Mouse (Mus musculus): ENCODE measurements around the gene Acp4. TPM values are rescaled to one million over a fixed set of nuclear protein-coding genes. Genes with fewer than 3 reads are reported as not detected.
"Not testable (repeated sequence)": the region's sequence is repeated elsewhere in the genome, so short reads cannot be mapped to it uniquely, and the experiment has no call there.

Gene Acp4
- total and polyA plus RNA-seq, 3 experiments, result 0.57 TPM; not detected in 2

GRCm38 (mm10) chr7:44215645-44216044 is 41.5 kb downstream of the Acp4 start, which contains the start of gene Klk1b5:
Gene Klk1b5, plus strand, starts transcription at chr7:44215945.
- no peaks in the 10 kb centered on the region for H3K36me3 ChIP-seq (replicated peaks in 1 of 2; ENCODE audit: control insufficient read depth in 1 of 2, insufficient read depth in 1 of 2, low read length in 1 of 2)
- no peak within 1 kb of the TSS for H3K4me2 ChIP-seq (ENCODE audit: insufficient read depth, low read depth, poor library complexity, severe bottlenecking)
- no peak within 1 kb of the TSS for H3K27ac ChIP-seq (ENCODE audit: insufficient read depth, low read depth)
- TF ChIP-seq E2F4 (IDR thresholded peaks at IDR 0.05; ENCODE audit: insufficient replicate concordance, low read depth, low read length) (no peak), POLR2A (IDR thresholded peaks at IDR 0.05; ENCODE audit: low read depth, low read length) (no peak), ZMIZ1 (IDR thresholded peaks at IDR 0.05; ENCODE audit: low read depth, low read length) (no peak), SIN3A (IDR thresholded peaks at IDR 0.05; ENCODE audit: low read length) (no peak), NELFE (IDR thresholded peaks at IDR 0.05; ENCODE audit: low read depth, low read length) (no peak), POLR2AphosphoS2 (IDR thresholded peaks at IDR 0.05; ENCODE audit: low read depth, low read length) (no peak), USF1 (IDR thresholded peaks at IDR 0.05; ENCODE audit: low read depth, low read length) (no peak), MXI1 (IDR thresholded peaks at IDR 0.05; ENCODE audit: low read depth, low read length) (no peak), MEF2A (IDR thresholded peaks at IDR 0.05; ENCODE audit: borderline replicate concordance, low read depth, low read length) (no peak), PAX5 (IDR thresholded peaks at IDR 0.05; ENCODE audit: low read length) (no peak), SMC3 (IDR thresholded peaks at IDR 0.05; ENCODE audit: low read depth, low read length) (no peak), ZKSCAN1 (IDR thresholded peaks at IDR 0.05; ENCODE audit: borderline replicate concordance, low read depth, low read length) (no peak), GABPA (IDR thresholded peaks at IDR 0.05; ENCODE audit: insufficient replicate concordance, low read depth, low read length) (no peak)
- H3K79me2 ChIP-seq (replicated peaks; ENCODE audit: control insufficient read depth, extremely low read depth, insufficient read depth, poor library complexity, severe bottlenecking), result no peaks in the 10 kb centered on the region
- H3K9ac ChIP-seq (ENCODE audit: insufficient read depth, low read depth), result no peak within 1 kb of the TSS
- peaks cover 55% of the 10 kb centered on the region for H3K27me3 ChIP-seq (replicated peaks)
- no peaks in the 10 kb centered on the region for H3K9me3 ChIP-seq (replicated peaks; ENCODE audit: low read length)
- dilution Hi-C loops (cut with MboI; ENCODE audit: extremely low pct_ligation_motif_present, extremely low pct_unique_long_range_greater_than_20kb, low sequenced_read_pairs), result no loop called here
- DNase-seq (ENCODE audit: extremely low read depth), result no peak
- in situ Hi-C loops (cut with MboI; ENCODE audit: low pct_ligation_motif_present, low pct_unique_long_range_greater_than_20kb, low sequenced_read_pairs), result no loop called here
- H3K4me3 ChIP-seq (replicated peaks in 1 of 3; ENCODE audit: low read depth in 2 of 3, low read length in 2 of 3, poor library complexity in 1 of 3), result no peak within 1 kb of the TSS
- H3K4me1 ChIP-seq (ENCODE audit: control insufficient read depth in 1 of 2, insufficient read depth in 2 of 2), result peaks cover 0 to 8% of the 10 kb centered on the region in 2 experiments; a peak in 2 of 4 replicates

DNA sequence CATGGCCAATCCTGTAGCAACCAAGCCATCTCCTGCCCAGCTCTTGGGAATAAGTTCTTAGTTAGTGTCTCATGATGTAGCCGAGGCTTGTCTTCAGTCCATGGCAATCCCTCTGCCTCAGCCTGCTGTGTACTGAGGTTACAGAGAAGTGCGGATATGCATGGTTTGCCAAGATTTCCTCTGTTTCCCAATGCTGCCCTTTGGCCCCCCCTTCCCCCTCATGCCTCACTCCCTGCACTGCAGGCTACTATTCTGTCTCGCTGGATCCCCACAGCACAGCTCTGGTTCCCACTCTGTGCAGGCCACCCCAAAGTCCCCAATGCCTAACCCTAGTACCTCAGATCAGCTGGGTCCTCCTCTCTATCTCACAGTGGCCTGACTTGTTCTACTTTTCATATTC is 48.9 kb downstream of the Acp4 start:
- Histone ChIP-seq H3K4me1 (ENCODE audit: control insufficient read depth in 1 of 2, insufficient read depth in 2 of 2) (peaks cover 0 to 4% of the 10 kb centered on the region in 2 experiments; a peak in 1 of 4 replicates), H3K4me2 (ENCODE audit: insufficient read depth, low read depth, poor library complexity, severe bottlenecking) (no peak overlapping the region), H3K9me3 (replicated peaks; ENCODE audit: low read length) (no peaks in the 10 kb centered on the region), H3K9ac (ENCODE audit: insufficient read depth, low read depth) (no peak overlapping the region), H3K36me3 (replicated peaks in 1 of 2; ENCODE audit: control insufficient read depth in 1 of 2, insufficient read depth in 1 of 2, low read length in 1 of 2) (no peaks in the 10 kb centered on the region), H3K27me3 (replicated peaks) (peaks cover 56% of the 10 kb centered on the region), H3K27ac (ENCODE audit: insufficient read depth, low read depth) (no peak overlapping the region), H3K4me3 (replicated peaks in 1 of 3; ENCODE audit: low read depth in 2 of 3, low read length in 2 of 3, poor library complexity in 1 of 3) (no peak overlapping the region), H3K79me2 (replicated peaks; ENCODE audit: control insufficient read depth, extremely low read depth, insufficient read depth, poor library complexity, severe bottlenecking) (no peaks in the 10 kb centered on the region)
- dilution Hi-C loops (cut with MboI; ENCODE audit: extremely low pct_ligation_motif_present, extremely low pct_unique_long_range_greater_than_20kb, low sequenced_read_pairs), result no loop called here
- DNase-seq (ENCODE audit: extremely low read depth), result no peak
- no peak for TF ChIP-seq RAD21 (IDR thresholded peaks at IDR 0.05; ENCODE audit: low read depth, low read length)
- TF ChIP-seq MAZ (IDR thresholded peaks at IDR 0.05; ENCODE audit: low read depth, low read length), result no peak
- TF ChIP-seq MYC (IDR thresholded peaks at IDR 0.05; ENCODE audit: low read depth, low read length), result no peak
- in situ Hi-C loops (cut with MboI; ENCODE audit: low pct_ligation_motif_present, low pct_unique_long_range_greater_than_20kb, low sequenced_read_pairs), result no loop called here

GRCm38 (mm10) chr7:44207135-44207534 is 50.0 kb downstream of the Acp4 start, which contains the start of gene Klk1b4:
Gene Klk1b4, plus strand, starts transcription at chr7:44207435.
- in situ Hi-C loops (cut with MboI; ENCODE audit: low pct_ligation_motif_present, low pct_unique_long_range_greater_than_20kb, low sequenced_read_pairs); H3K9me3 ChIP-seq (replicated peaks; ENCODE audit: low read length); H3K9ac ChIP-seq (ENCODE audit: insufficient read depth, low read depth); H3K36me3 ChIP-seq (replicated peaks in 1 of 2; ENCODE audit: control insufficient read depth in 1 of 2, insufficient read depth in 1 of 2, low read length in 1 of 2); H3K4me3 ChIP-seq (replicated peaks in 1 of 3; ENCODE audit: low read depth in 2 of 3, low read length in 2 of 3, poor library complexity in 1 of 3); H3K27ac ChIP-seq (ENCODE audit: insufficient read depth, low read depth); H3K4me1 ChIP-seq (ENCODE audit: control insufficient read depth in 1 of 2, insufficient read depth in 2 of 2); H3K4me2 ChIP-seq (ENCODE audit: insufficient read depth, low read depth, poor library complexity, severe bottlenecking); DNase-seq (ENCODE audit: extremely low read depth); H3K79me2 ChIP-seq (replicated peaks; ENCODE audit: control insufficient read depth, extremely low read depth, insufficient read depth, poor library complexity, severe bottlenecking); dilution Hi-C loops (cut with MboI; ENCODE audit: extremely low pct_ligation_motif_present, extremely low pct_unique_long_range_greater_than_20kb, low sequenced_read_pairs): not testable (repeated sequence)
- peaks cover 54% of the 10 kb centered on the region for H3K27me3 ChIP-seq (replicated peaks)

Other genes starting within 250 kb of the Acp4 start
Only the 20 nearest of the 23 such genes appear.
- gene Klk1b27, start 205.1 kb downstream of the Acp4 start, total RNA-seq (2012; rRNA removed), result 0.29 TPM in 1 of 2 replicates, not detected in the other
- gene Klk1b27, start 205.1 kb downstream of the Acp4 start, total RNA-seq (2014; rRNA removed), result 0.69 and 0.75 TPM in 2 replicates
- gene Klk1b27, start 205.1 kb downstream of the Acp4 start, polyA plus RNA-seq (2012; ENCODE audit: insufficient read length, low read depth), result not detected in 2 replicates
- gene Klk1b21, start 155.1 kb downstream of the Acp4 start, total RNA-seq (2012; rRNA removed), result not detected in 2 replicates
- gene Klk1b21, start 155.1 kb downstream of the Acp4 start, total RNA-seq (2014; rRNA removed), result not detected in 2 replicates
- not detected in 2 replicates for gene Klk1b21, start 155.1 kb downstream of the Acp4 start, polyA plus RNA-seq (2012; ENCODE audit: insufficient read length, low read depth)
- not detected in 2 replicates for gene Klk1b22, start 144.7 kb downstream of the Acp4 start, total RNA-seq (2012; rRNA removed)
- not detected in 2 replicates for gene Klk1b22, start 144.7 kb downstream of the Acp4 start, total RNA-seq (2014; rRNA removed)
- not detected in 2 replicates for gene Klk1b22, start 144.7 kb downstream of the Acp4 start, polyA plus RNA-seq (2012; ENCODE audit: insufficient read length, low read depth)
- not detected in 2 replicates for gene Klk1b16, start 120.6 kb downstream of the Acp4 start, total RNA-seq (2012; rRNA removed)
- gene Klk1b16, start 120.6 kb downstream of the Acp4 start, total RNA-seq (2014; rRNA removed), result not detected in 2 replicates
- not detected in 2 replicates for gene Klk1b16, start 120.6 kb downstream of the Acp4 start, polyA plus RNA-seq (2012; ENCODE audit: insufficient read length, low read depth)
- not detected in 2 replicates for gene Klk1b24, start 69.1 kb downstream of the Acp4 start, total RNA-seq (2012; rRNA removed)
- not detected in 2 replicates for gene Klk1b24, start 69.1 kb downstream of the Acp4 start, total RNA-seq (2014; rRNA removed)
- not detected in 2 replicates for gene Klk1b24, start 69.1 kb downstream of the Acp4 start, polyA plus RNA-seq (2012; ENCODE audit: insufficient read length, low read depth)
- gene Klk1b3, start 59.2 kb downstream of the Acp4 start, total RNA-seq (2012; rRNA removed), result not detected in 2 replicates
- not detected in 2 replicates for gene Klk1b3, start 59.2 kb downstream of the Acp4 start, total RNA-seq (2014; rRNA removed)
- not detected in 2 replicates for gene Klk1b3, start 59.2 kb downstream of the Acp4 start, polyA plus RNA-seq (2012; ENCODE audit: insufficient read length, low read depth)
- gene Klk1b4, start 49.9 kb downstream of the Acp4 start, total RNA-seq (2012; rRNA removed), result not detected in 2 replicates
- not detected in 2 replicates for gene Klk1b4, start 49.9 kb downstream of the Acp4 start, total RNA-seq (2014; rRNA removed)
- gene Klk1b4, start 49.9 kb downstream of the Acp4 start, polyA plus RNA-seq (2012; ENCODE audit: insufficient read length, low read depth), result not detected in 2 replicates
- not detected in 2 replicates for gene Klk1b5, start 41.4 kb downstream of the Acp4 start, total RNA-seq (2012; rRNA removed)
- not detected in 2 replicates for gene Klk1b5, start 41.4 kb downstream of the Acp4 start, total RNA-seq (2014; rRNA removed)
- gene Klk1b5, start 41.4 kb downstream of the Acp4 start, polyA plus RNA-seq (2012; ENCODE audit: insufficient read length, low read depth), result not detected in 2 replicates
- not detected in 2 replicates for gene Klk1, start 32.0 kb downstream of the Acp4 start, total RNA-seq (2012; rRNA removed)
- gene Klk1, start 32.0 kb downstream of the Acp4 start, total RNA-seq (2014; rRNA removed), result 0.27 TPM in 1 of 2 replicates, not detected in the other
- gene Klk1, start 32.0 kb downstream of the Acp4 start, polyA plus RNA-seq (2012; ENCODE audit: insufficient read length, low read depth), result not detected in 2 replicates
- not detected in 2 replicates for gene Gm36864, start 21.2 kb downstream of the Acp4 start, total RNA-seq (2012; rRNA removed)
- gene Gm36864, start 21.2 kb downstream of the Acp4 start, total RNA-seq (2014; rRNA removed), result not detected in 2 replicates
- 0.16 TPM in 1 of 2 replicates, not detected in the other for gene Gm36864, start 21.2 kb downstream of the Acp4 start, polyA plus RNA-seq (2012; ENCODE audit: insufficient read length, low read depth)
- 0.25 and 0.38 TPM in 2 replicates for gene 1700028J19Rik, start 10.7 kb downstream of the Acp4 start, total RNA-seq (2012; rRNA removed)
- gene 1700028J19Rik, start 10.7 kb downstream of the Acp4 start, total RNA-seq (2014; rRNA removed), result 0.36 and 0.44 TPM in 2 replicates
- 0.60 and 0.86 TPM in 2 replicates for gene 1700028J19Rik, start 10.7 kb downstream of the Acp4 start, polyA plus RNA-seq (2012; ENCODE audit: insufficient read length, low read depth)
- gene 2410002F23Rik, start 10.7 kb downstream of the Acp4 start, total RNA-seq (2012; rRNA removed), result 44.4 and 64.0 TPM in 2 replicates
- 67.0 and 69.6 TPM in 2 replicates for gene 2410002F23Rik, start 10.7 kb downstream of the Acp4 start, total RNA-seq (2014; rRNA removed)
- gene 2410002F23Rik, start 10.7 kb downstream of the Acp4 start, polyA plus RNA-seq (2012; ENCODE audit: insufficient read length, low read depth), result 91.0 and 96.1 TPM in 2 replicates
- gene Gm15517, start 4.1 kb upstream of the Acp4 start, total RNA-seq (2012; rRNA removed), result not detected in 2 replicates
- gene Gm15517, start 4.1 kb upstream of the Acp4 start, total RNA-seq (2014; rRNA removed), result not detected in 2 replicates
- gene Gm15517, start 4.1 kb upstream of the Acp4 start, polyA plus RNA-seq (2012; ENCODE audit: insufficient read length, low read depth), result not detected in 2 replicates
- gene Clec11a, start 49.5 kb upstream of the Acp4 start, total RNA-seq (2012; rRNA removed), result 0.89 and 0.97 TPM in 2 replicates
- 0.46 and 0.69 TPM in 2 replicates for gene Clec11a, start 49.5 kb upstream of the Acp4 start, total RNA-seq (2014; rRNA removed)
- 0.38 and 0.53 TPM in 2 replicates for gene Clec11a, start 49.5 kb upstream of the Acp4 start, polyA plus RNA-seq (2012; ENCODE audit: insufficient read length, low read depth)
- under 0.01 and 0.04 TPM in 2 replicates for gene Shank1, start 52.9 kb upstream of the Acp4 start, total RNA-seq (2012; rRNA removed)
- not detected in 2 replicates for gene Shank1, start 52.9 kb upstream of the Acp4 start, total RNA-seq (2014; rRNA removed)
- gene Shank1, start 52.9 kb upstream of the Acp4 start, polyA plus RNA-seq (2012; ENCODE audit: insufficient read length, low read depth), result 0.07 and 0.12 TPM in 2 replicates
- gene Syt3, start 126.7 kb upstream of the Acp4 start, total RNA-seq (2012; rRNA removed), result 0.08 and 0.17 TPM in 2 replicates
- 0.11 TPM in 1 of 2 replicates, not detected in the other for gene Syt3, start 126.7 kb upstream of the Acp4 start, total RNA-seq (2014; rRNA removed)
- 0.30 TPM in 1 of 2 replicates, not detected in the other for gene Syt3, start 126.7 kb upstream of the Acp4 start, polyA plus RNA-seq (2012; ENCODE audit: insufficient read length, low read depth)
- 0.17 and 0.81 TPM in 2 replicates for gene 1700008O03Rik, start 128.4 kb upstream of the Acp4 start, total RNA-seq (2012; rRNA removed)
- gene 1700008O03Rik, start 128.4 kb upstream of the Acp4 start, total RNA-seq (2014; rRNA removed), result not detected in 2 replicates
- gene 1700008O03Rik, start 128.4 kb upstream of the Acp4 start, polyA plus RNA-seq (2012; ENCODE audit: insufficient read length, low read depth), result 0.74 and 1.7 TPM in 2 replicates
- gene Lrrc4b, start 171.6 kb upstream of the Acp4 start, total RNA-seq (2012; rRNA removed), result 0.04 TPM in 1 of 2 replicates, not detected in the other
- gene Lrrc4b, start 171.6 kb upstream of the Acp4 start, total RNA-seq (2014; rRNA removed), result not detected in 2 replicates
- not detected in 2 replicates for gene Lrrc4b, start 171.6 kb upstream of the Acp4 start, polyA plus RNA-seq (2012; ENCODE audit: insufficient read length, low read depth)
- not detected in 2 replicates for gene Aspdh, start 208.0 kb upstream of the Acp4 start, total RNA-seq (2012; rRNA removed)
- not detected in 2 replicates for gene Aspdh, start 208.0 kb upstream of the Acp4 start, total RNA-seq (2014; rRNA removed)
- gene Aspdh, start 208.0 kb upstream of the Acp4 start, polyA plus RNA-seq (2012; ENCODE audit: insufficient read length, low read depth), result not detected in 2 replicates
- 53.0 and 57.7 TPM in 2 replicates for gene Josd2, start 210.6 kb upstream of the Acp4 start, total RNA-seq (2012; rRNA removed)
- 23.4 and 33.9 TPM in 2 replicates for gene Josd2, start 210.6 kb upstream of the Acp4 start, total RNA-seq (2014; rRNA removed)
- 45.9 and 54.8 TPM in 2 replicates for gene Josd2, start 210.6 kb upstream of the Acp4 start, polyA plus RNA-seq (2012; ENCODE audit: insufficient read length, low read depth)